Mouse (Mus musculus): ENCODE measurements around the gene Lrrc59.

GRCm38 (mm10) chr11:94665281-94665680 lies 35.7 kb downstream of the Lrrc59 start:
- TF ChIP-seq CTCF (IDR thresholded peaks at IDR 0.05; ENCODE audit: control insufficient read depth, insufficient read depth, insufficient read length) (no peak), CEBPB (IDR thresholded peaks at IDR 0.05; ENCODE audit: low read depth) (no peak), MYOG (IDR thresholded peaks at IDR 0.05; ENCODE audit: control insufficient read depth, extremely low read depth, insufficient read length) (no peak), MAX (IDR thresholded peaks at IDR 0.05) (no peak), MYOD1 (IDR thresholded peaks at IDR 0.05; ENCODE audit: control insufficient read depth, insufficient read length, low read depth) (no peak), USF1 (IDR thresholded peaks at IDR 0.05; ENCODE audit: low read depth) (no peak)
